Mouse (Mus musculus): ENCODE measurements at regions not wholly inside any gene's neighbourhood (a gene's known extent, or its start where the extent isn't known, plus 50 kb on each side); places are given as distances from the start of the nearest gene placed in this dataset.

- DNase-seq (ENCODE audit: low spot score) = no peak
- 66% methylated on average over 2 of the region's 2 CpGs for whole genome bisulfite sequencing
- Histone ChIP-seq H3K4me2 (replicated peaks; ENCODE audit: low read depth) (no peak overlapping the region), H3K27me3 (ENCODE audit: control insufficient read depth, insufficient read depth, low read length) (no peaks in the 10 kb centered on the region), H3K4me3 (ENCODE audit: low read depth, low read length) (no peak overlapping the region), H3K27ac (replicated peaks) (no peak overlapping the region), H3K36me3 (ENCODE audit: control insufficient read depth, insufficient read depth, low read length) (no peaks in the 10 kb centered on the region), H3K9me3 (ENCODE audit: control insufficient read depth, low read length) (no peaks in the 10 kb centered on the region), H3K9ac (ENCODE audit: low read length) (no peak overlapping the region), H3K4me1 (replicated peaks; ENCODE audit: control insufficient read depth, insufficient read depth) (no peaks in the 10 kb centered on the region)
- no peak for ATAC-seq (ENCODE audit: low FRiP score, low TSS enrichment)
- TF ChIP-seq CTCF (IDR thresholded peaks at IDR 0.05; ENCODE audit: low read depth) = no peak
- TF ChIP-seq EP300 (optimal IDR thresholded peaks at IDR 0.05) = no peak
Observed at GRCm38 (mm10) chr11:38123789-38124330, 888.1 kb upstream of the Tenm2 start.

- H3K4me3 ChIP-seq (ENCODE audit: low read depth, low read length) = no peak overlapping the region
- H3K27ac ChIP-seq (replicated peaks) = no peak overlapping the region
- ATAC-seq (ENCODE audit: low FRiP score, low TSS enrichment) (no peak), DNase-seq (ENCODE audit: low spot score) (no peak)
- H3K9ac ChIP-seq (ENCODE audit: low read length) = no peak overlapping the region
- no peaks in the 10 kb centered on the region for H3K27me3 ChIP-seq (ENCODE audit: control insufficient read depth, insufficient read depth, low read length)
- no peaks in the 10 kb centered on the region for H3K4me1 ChIP-seq (replicated peaks; ENCODE audit: control insufficient read depth, insufficient read depth)
- H3K36me3 ChIP-seq (ENCODE audit: control insufficient read depth, insufficient read depth, low read length) = no peaks in the 10 kb centered on the region
- TF ChIP-seq EP300 (optimal IDR thresholded peaks at IDR 0.05) (no peak), CTCF (IDR thresholded peaks at IDR 0.05; ENCODE audit: low read depth) (no peak)
- H3K4me2 ChIP-seq (replicated peaks; ENCODE audit: low read depth) = no peak overlapping the region
- WGBS = 54% methylated on average over 1 of the region's 1 CpGs
- H3K9me3 ChIP-seq (ENCODE audit: control insufficient read depth, low read length) = no peaks in the 10 kb centered on the region
Observed at GRCm38 (mm10) chr11:38122474-38122873, 886.7 kb upstream of the Tenm2 start.

- no peak for ATAC-seq (ENCODE audit: low FRiP score, low TSS enrichment)
- TF ChIP-seq EP300 (optimal IDR thresholded peaks at IDR 0.05) (no peak), CTCF (IDR thresholded peaks at IDR 0.05; ENCODE audit: low read depth) (no peak)
- Histone ChIP-seq H3K4me3 (ENCODE audit: low read depth, low read length) (no peak overlapping the region), H3K9me3 (ENCODE audit: control insufficient read depth, low read length) (no peaks in the 10 kb centered on the region), H3K4me1 (replicated peaks; ENCODE audit: control insufficient read depth, insufficient read depth) (no peaks in the 10 kb centered on the region), H3K36me3 (ENCODE audit: control insufficient read depth, insufficient read depth, low read length) (no peaks in the 10 kb centered on the region), H3K27ac (replicated peaks) (no peak overlapping the region), H3K4me2 (replicated peaks; ENCODE audit: low read depth) (no peak overlapping the region), H3K27me3 (ENCODE audit: control insufficient read depth, insufficient read depth, low read length) (no peaks in the 10 kb centered on the region), H3K9ac (ENCODE audit: low read length) (no peak overlapping the region)
- no peak for DNase-seq (ENCODE audit: low spot score)
- 35% methylated on average over 8 of the region's 8 CpGs for WGBS
Observed at GRCm38 (mm10) chr11:38121051-38121616, 885.4 kb upstream of the Tenm2 start.

- 35% methylated on average over 5 of the region's 5 CpGs for WGBS
- Histone ChIP-seq H3K27ac (replicated peaks) (no peak overlapping the region), H3K9ac (ENCODE audit: low read length) (no peak overlapping the region), H3K36me3 (ENCODE audit: control insufficient read depth, insufficient read depth, low read length) (no peaks in the 10 kb centered on the region), H3K27me3 (ENCODE audit: control insufficient read depth, insufficient read depth, low read length) (no peaks in the 10 kb centered on the region), H3K4me2 (replicated peaks; ENCODE audit: low read depth) (no peak overlapping the region), H3K4me1 (replicated peaks; ENCODE audit: control insufficient read depth, insufficient read depth) (no peaks in the 10 kb centered on the region), H3K4me3 (ENCODE audit: low read depth, low read length) (no peak overlapping the region), H3K9me3 (ENCODE audit: control insufficient read depth, low read length) (no peaks in the 10 kb centered on the region)
- ATAC-seq (ENCODE audit: low FRiP score, low TSS enrichment) (peak; percentile 75; the same call in 1 of the 2 replicates), DNase-seq (ENCODE audit: low spot score) (peak; percentile 21)
- TF ChIP-seq EP300 (optimal IDR thresholded peaks at IDR 0.05) = no peak
- no peak for TF ChIP-seq CTCF (IDR thresholded peaks at IDR 0.05; ENCODE audit: low read depth)
Observed at GRCm38 (mm10) chr11:38117741-38118140, 882.0 kb upstream of the Tenm2 start.

- no peak overlapping the region for H3K4me3 ChIP-seq (ENCODE audit: low read depth, low read length)
- no peaks in the 10 kb centered on the region for H3K36me3 ChIP-seq (ENCODE audit: control insufficient read depth, insufficient read depth, low read length)
- H3K9me3 ChIP-seq (ENCODE audit: control insufficient read depth, low read length) = no peaks in the 10 kb centered on the region
- H3K4me1 ChIP-seq (replicated peaks; ENCODE audit: control insufficient read depth, insufficient read depth) = no peaks in the 10 kb centered on the region
- H3K4me2 ChIP-seq (replicated peaks; ENCODE audit: low read depth) = no peak overlapping the region
- 87% methylated on average over 2 of the region's 2 CpGs for WGBS
- H3K9ac ChIP-seq (ENCODE audit: low read length) = no peak overlapping the region
- DNase-seq (ENCODE audit: low spot score) (no peak), ATAC-seq (ENCODE audit: low FRiP score, low TSS enrichment) (no peak)
- H3K27ac ChIP-seq (replicated peaks) = no peak overlapping the region
- TF ChIP-seq EP300 (optimal IDR thresholded peaks at IDR 0.05) (no peak), CTCF (IDR thresholded peaks at IDR 0.05; ENCODE audit: low read depth) (no peak)
- no peaks in the 10 kb centered on the region for H3K27me3 ChIP-seq (ENCODE audit: control insufficient read depth, insufficient read depth, low read length)
Observed at GRCm38 (mm10) chr11:38092202-38092601, 856.4 kb upstream of the Tenm2 start.

GRCm38 (mm10) chr11:38075171-38075732, 839.5 kb upstream of the Tenm2 start:
- no peak for ATAC-seq (ENCODE audit: low FRiP score, low TSS enrichment)
- Histone ChIP-seq H3K4me3 (ENCODE audit: low read depth, low read length) (no peak overlapping the region), H3K27ac (replicated peaks) (no peak overlapping the region), H3K9ac (ENCODE audit: low read length) (no peak overlapping the region), H3K36me3 (ENCODE audit: control insufficient read depth, insufficient read depth, low read length) (no peaks in the 10 kb centered on the region), H3K9me3 (ENCODE audit: control insufficient read depth, low read length) (no peaks in the 10 kb centered on the region), H3K27me3 (ENCODE audit: control insufficient read depth, insufficient read depth, low read length) (no peaks in the 10 kb centered on the region), H3K4me1 (replicated peaks; ENCODE audit: control insufficient read depth, insufficient read depth) (no peaks in the 10 kb centered on the region), H3K4me2 (replicated peaks; ENCODE audit: low read depth) (no peak overlapping the region)
- TF ChIP-seq CTCF (IDR thresholded peaks at IDR 0.05; ENCODE audit: low read depth) = no peak
- TF ChIP-seq EP300 (optimal IDR thresholded peaks at IDR 0.05) = no peak
- 53% methylated on average over 11 of the region's 11 CpGs for WGBS
- no peak for DNase-seq (ENCODE audit: low spot score)
